Mouse (Mus musculus) bone marrow, adult 2 months (tissue): ENCODE results near the gene Clec4b2. TPM values are rescaled to one million over a fixed set of nuclear protein-coding genes. Genes with fewer than 3 reads are reported as not detected.

Experiments used
- H3K27ac ChIP-seq: fragments of 200-500 bp; 2 replicates; pipeline ENCODE4 v1.5.1; 2012; ENCODE audit warnings: low read depth, mild to moderate bottlenecking, control low read depth, inconsistent platforms, low read length; ENCODE audit not compliant: control insufficient read depth, poor library complexity, insufficient read depth
- H3K4me1 ChIP-seq: fragments of 200-500 bp; 2 replicates; pipeline ENCODE4 v1.6.1; 2011; ENCODE audit warnings: low read length; ENCODE audit not compliant: control insufficient read depth, insufficient read depth
- H3K4me3 ChIP-seq: fragments of 200-500 bp; replicated peaks from 2 replicates; pipeline ENCODE3; 2011; ENCODE audit warnings: mild to moderate bottlenecking, low read depth, low read length, control low read depth; ENCODE audit not compliant: control insufficient read depth
- CTCF ChIP-seq: fragments of 200-500 bp; IDR thresholded peaks from 2 replicates; pipeline ENCODE4 v1.5.1; 2011; ENCODE audit warnings: low read length, control low read depth; ENCODE audit not compliant: control insufficient read depth, insufficient read depth
- POLR2A ChIP-seq: fragments of 200-500 bp; IDR thresholded peaks from 2 replicates; pipeline ENCODE4 v1.6.1; 2011; ENCODE audit warnings: low read depth, mild to moderate bottlenecking, control low read depth, low read length, borderline replicate concordance; ENCODE audit not compliant: control insufficient read depth
- polyA plus RNA-seq: library from polyadenylated mRNA; stranded (reverse); fragments of >200 nt; gene quantifications from 2 replicates; pipeline ENCODE4 v1.2.4, GENCODE M21; 2011; ENCODE audit warnings: low replicate concordance; ENCODE audit not compliant: missing spikeins, insufficient read depth, insufficient read length

Clec4b2 gene
- polyA plus RNA-seq, 1 experiment: 1.3 TPM

DNA sequence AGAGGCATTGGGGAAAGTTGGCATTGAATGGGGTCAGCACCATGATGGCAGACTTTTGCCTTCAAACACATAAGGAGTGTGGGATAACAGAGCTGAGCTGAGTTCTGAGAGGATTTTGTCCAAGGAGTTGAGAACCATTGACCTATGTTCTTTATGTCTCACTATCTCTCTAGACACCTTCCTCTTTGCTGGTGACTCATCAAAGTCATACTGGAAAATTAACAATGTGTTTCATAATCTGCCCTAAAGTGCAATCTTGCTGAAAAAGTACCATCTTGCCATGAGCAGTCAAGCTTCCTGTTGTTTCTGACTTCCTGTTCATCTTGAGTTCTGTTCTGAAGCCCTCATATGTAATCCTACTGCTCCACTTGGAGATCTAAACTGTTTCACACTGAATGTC lies 80.0 kb downstream of the Clec4b2 start:
- no peak overlapping the region for H3K27ac ChIP-seq
- no peaks in the 10 kb centered on the region; the same call in 1 of the 2 replicates for H3K4me1 ChIP-seq
- no peak for TF ChIP-seq CTCF
- no peak for TF ChIP-seq POLR2A

More for the DNA sequence above, 80.0 kb downstream of the Clec4b2 start:
- H3K4me3 ChIP-seq: no peak overlapping the region

Other genes with a start within 250 kb of the Clec4b2 start
- 3.1 and 7.9 TPM in 2 replicates for gene Clec4a3, start 220.4 kb upstream of the Clec4b2 start, polyA plus RNA-seq
- not detected in 2 replicates for gene Clec4a4, start 182.5 kb upstream of the Clec4b2 start, polyA plus RNA-seq
- 6.3 and 9.0 TPM in 2 replicates for gene Clec4b1, start 122.9 kb upstream of the Clec4b2 start, polyA plus RNA-seq
- 24.0 and 73.2 TPM in 2 replicates for gene Clec4a2, start 66.5 kb upstream of the Clec4b2 start, polyA plus RNA-seq
- 4.5 TPM in 1 of 2 replicates, not detected in the other for gene Clec4n, start 57.0 kb downstream of the Clec4b2 start, polyA plus RNA-seq
- gene Clec4d, start 89.2 kb downstream of the Clec4b2 start, polyA plus RNA-seq: 15.0 and 51.2 TPM in 2 replicates
- 3.2 and 12.4 TPM in 2 replicates for gene Clec4e, start 117.0 kb downstream of the Clec4b2 start, polyA plus RNA-seq
- not detected in 2 replicates for gene Vmn2r19, start 135.4 kb downstream of the Clec4b2 start, polyA plus RNA-seq
- gene Vmn2r20, start 245.2 kb downstream of the Clec4b2 start, polyA plus RNA-seq: not detected in 2 replicates